Mouse (Mus musculus): ENCODE measurements at regions not wholly inside any gene's neighbourhood (a gene's known extent, or its start where the extent isn't known, plus 50 kb on each side); places are given as distances from the start of the nearest gene placed in this dataset.
A peak's percentile ranks its signal among the peaks of the same experiment; 100 is the strongest.

DNA sequence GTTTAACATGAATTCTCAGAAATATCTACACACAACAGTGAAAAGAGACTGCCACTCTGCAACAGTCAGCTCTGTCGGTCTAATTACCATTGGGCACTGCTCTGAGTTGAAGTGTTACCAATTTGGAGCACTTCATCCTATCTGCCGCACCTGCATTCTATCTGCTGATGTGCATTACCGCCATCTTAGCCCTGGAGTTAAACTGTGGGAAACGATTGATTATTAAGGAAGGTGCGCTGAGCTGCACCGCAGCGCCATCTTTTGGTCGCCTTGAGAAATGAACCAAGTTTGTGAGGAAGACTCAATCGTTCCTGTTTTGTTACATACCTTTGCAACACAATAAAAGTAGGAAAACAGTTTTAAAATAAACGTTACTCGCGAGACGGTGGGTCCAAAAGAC lies 110.5 kb downstream of the Rergl start:
- Histone ChIP-seq H3K4me1 (ENCODE audit: control insufficient read depth, insufficient read depth, low read length) (no peaks in the 10 kb centered on the region), H3K4me2 (ENCODE audit: low read depth, low read length) (no peak overlapping the region), H3K27me3 (replicated peaks; ENCODE audit: control insufficient read depth, insufficient read depth, low read length) (no peaks in the 10 kb centered on the region), H3K9ac (ENCODE audit: low read depth, low read length) (no peak overlapping the region), H3K4me3 (ENCODE audit: low read depth, low read length) (no peak overlapping the region), H3K36me3 (ENCODE audit: control insufficient read depth, insufficient read depth, low read length) (no peaks in the 10 kb centered on the region), H3K27ac (replicated peaks; ENCODE audit: low read depth, low read length) (no peak overlapping the region), H3K9me3 (ENCODE audit: control insufficient read depth, low read length) (no peaks in the 10 kb centered on the region)
- no peak for ATAC-seq (ENCODE audit: low read depth)
- DNase-seq (ENCODE audit: low spot score) = peak; percentile 35
- WGBS = 2% methylated on average over 13 of the region's 13 CpGs

DNA sequence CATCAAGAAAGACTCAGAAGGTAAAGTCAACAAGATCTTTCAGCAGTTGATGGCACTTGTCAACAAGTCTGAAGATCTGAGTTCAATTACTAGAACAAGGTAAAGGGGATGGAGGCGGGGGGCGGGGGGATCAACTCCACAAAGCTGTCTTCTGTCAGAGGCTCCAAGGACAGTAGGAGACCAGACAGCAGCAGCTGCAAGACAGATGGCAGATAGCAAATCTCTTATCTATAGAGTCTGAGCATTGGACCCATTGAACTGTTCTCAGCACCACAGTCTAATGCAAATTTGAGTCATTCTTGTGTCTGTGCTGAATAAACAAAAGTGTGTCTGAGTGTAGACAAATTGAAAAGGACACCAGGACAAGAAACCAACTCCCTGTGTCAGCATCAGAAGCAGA lies 150.8 kb downstream of the Rergl start:
- no peak for ATAC-seq (ENCODE audit: low read depth)
- Histone ChIP-seq H3K36me3 (ENCODE audit: control insufficient read depth, insufficient read depth, low read length) (no peaks in the 10 kb centered on the region), H3K4me3 (ENCODE audit: low read depth, low read length) (no peak overlapping the region), H3K27ac (replicated peaks; ENCODE audit: low read depth, low read length) (no peak overlapping the region), H3K9ac (ENCODE audit: low read depth, low read length) (no peak overlapping the region), H3K4me1 (ENCODE audit: control insufficient read depth, insufficient read depth, low read length) (no peaks in the 10 kb centered on the region), H3K9me3 (ENCODE audit: control insufficient read depth, low read length) (no peaks in the 10 kb centered on the region), H3K27me3 (replicated peaks; ENCODE audit: control insufficient read depth, insufficient read depth, low read length) (no peaks in the 10 kb centered on the region), H3K4me2 (ENCODE audit: low read depth, low read length) (no peak overlapping the region)
- no peak for DNase-seq (ENCODE audit: low spot score)
- WGBS = 95% methylated on average over 2 of the region's 2 CpGs

DNA sequence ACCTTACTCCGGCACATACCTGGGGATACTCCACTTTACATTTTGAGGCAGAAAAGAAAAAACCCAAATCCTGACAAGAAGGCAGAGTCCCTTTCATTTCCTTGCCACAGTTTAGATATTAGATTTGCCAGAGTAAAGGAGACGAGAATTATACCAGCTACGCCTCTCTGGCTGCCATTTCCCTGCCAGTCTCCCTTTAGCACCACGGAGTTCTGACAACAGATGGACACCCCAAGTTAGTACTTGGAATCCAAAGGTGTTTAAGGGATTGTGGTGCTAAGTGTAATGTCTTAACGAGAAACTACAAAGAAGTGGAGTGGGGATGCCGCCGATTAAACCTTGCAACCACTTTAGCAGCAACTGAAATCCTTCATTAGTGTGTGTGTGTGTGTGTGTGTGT lies 176.6 kb downstream of the Rergl start:
- H3K36me3 ChIP-seq (ENCODE audit: control insufficient read depth, insufficient read depth, low read length) = no peaks in the 10 kb centered on the region
- no peaks in the 10 kb centered on the region for H3K27me3 ChIP-seq (replicated peaks; ENCODE audit: control insufficient read depth, insufficient read depth, low read length)
- H3K4me3 ChIP-seq (ENCODE audit: low read depth, low read length) = no peak overlapping the region
- no peaks in the 10 kb centered on the region for H3K9me3 ChIP-seq (ENCODE audit: control insufficient read depth, low read length)
- no peak for DNase-seq (ENCODE audit: low spot score)
- ATAC-seq (ENCODE audit: low read depth) = no peak
- H3K9ac ChIP-seq (ENCODE audit: low read depth, low read length) = no peak overlapping the region
- WGBS = 88% methylated on average over 7 of the region's 7 CpGs
- H3K4me1 ChIP-seq (ENCODE audit: control insufficient read depth, insufficient read depth, low read length) = no peaks in the 10 kb centered on the region
- H3K4me2 ChIP-seq (ENCODE audit: low read depth, low read length) = no peak overlapping the region
- H3K27ac ChIP-seq (replicated peaks; ENCODE audit: low read depth, low read length) = no peak overlapping the region

DNA sequence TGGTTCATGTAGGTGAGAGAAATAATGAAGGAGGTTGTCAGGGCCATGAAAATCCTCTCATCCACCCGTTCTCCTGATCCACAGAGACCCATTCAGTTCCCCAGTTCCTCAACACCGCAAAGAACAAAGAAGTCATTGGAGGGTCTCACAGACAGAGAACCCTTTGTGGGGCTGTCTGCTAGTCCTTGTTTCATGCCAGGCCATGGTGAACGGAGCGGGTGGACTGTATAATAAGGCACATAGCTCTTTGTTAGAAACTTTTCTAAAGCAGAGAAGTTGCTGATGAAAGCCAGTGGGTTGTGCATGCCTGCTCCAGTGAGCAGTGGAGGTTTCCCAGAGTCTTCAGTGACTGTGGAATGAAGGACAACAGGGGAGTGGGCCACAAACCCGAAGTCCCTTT lies 194.1 kb downstream of the Rergl start:
- H3K4me3 ChIP-seq (ENCODE audit: low read depth, low read length) = no peak overlapping the region
- H3K9ac ChIP-seq (ENCODE audit: low read depth, low read length) = no peak overlapping the region
- H3K9me3 ChIP-seq (ENCODE audit: control insufficient read depth, low read length) = no peaks in the 10 kb centered on the region
- WGBS = 31% methylated on average over 5 of the region's 5 CpGs
- H3K4me2 ChIP-seq (ENCODE audit: low read depth, low read length) = no peak overlapping the region
- H3K27me3 ChIP-seq (replicated peaks; ENCODE audit: control insufficient read depth, insufficient read depth, low read length) = no peaks in the 10 kb centered on the region
- no peaks in the 10 kb centered on the region for H3K36me3 ChIP-seq (ENCODE audit: control insufficient read depth, insufficient read depth, low read length)
- no peak overlapping the region for H3K27ac ChIP-seq (replicated peaks; ENCODE audit: low read depth, low read length)
- DNase-seq (ENCODE audit: low spot score) (peak; percentile 21), ATAC-seq (ENCODE audit: low read depth) (no peak; the same call in 1 of the 2 replicates)
- no peaks in the 10 kb centered on the region for H3K4me1 ChIP-seq (ENCODE audit: control insufficient read depth, insufficient read depth, low read length)

DNA sequence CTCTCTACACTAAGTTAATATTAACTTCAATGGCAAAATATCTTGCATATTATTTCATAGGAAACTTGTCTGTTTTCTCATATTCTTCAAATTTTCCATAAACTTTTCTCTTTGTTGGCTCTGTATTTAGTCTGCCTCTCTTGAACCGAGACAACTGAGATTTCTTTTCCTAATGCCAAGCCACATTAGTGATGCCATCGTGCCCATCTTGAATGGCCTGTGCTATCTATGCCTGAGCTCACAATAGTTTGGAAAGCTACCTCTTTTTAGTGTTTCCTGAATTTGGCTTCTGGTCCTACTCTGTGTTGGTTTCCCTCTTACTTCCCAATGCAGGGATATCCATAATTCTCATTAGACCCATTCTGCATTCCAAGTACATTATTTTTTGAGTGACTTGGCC lies 197.5 kb downstream of the Rergl start:
- DNase-seq (ENCODE audit: low spot score) (no peak), ATAC-seq (ENCODE audit: low read depth) (no peak)
- Histone ChIP-seq H3K9ac (ENCODE audit: low read depth, low read length) (no peak overlapping the region), H3K36me3 (ENCODE audit: control insufficient read depth, insufficient read depth, low read length) (no peaks in the 10 kb centered on the region), H3K27me3 (replicated peaks; ENCODE audit: control insufficient read depth, insufficient read depth, low read length) (no peaks in the 10 kb centered on the region), H3K4me1 (ENCODE audit: control insufficient read depth, insufficient read depth, low read length) (no peaks in the 10 kb centered on the region), H3K4me3 (ENCODE audit: low read depth, low read length) (no peak overlapping the region), H3K9me3 (ENCODE audit: control insufficient read depth, low read length) (no peaks in the 10 kb centered on the region), H3K27ac (replicated peaks; ENCODE audit: low read depth, low read length) (no peak overlapping the region), H3K4me2 (ENCODE audit: low read depth, low read length) (no peak overlapping the region)
- 81% methylated on average over 2 of the region's 2 CpGs for WGBS

DNA sequence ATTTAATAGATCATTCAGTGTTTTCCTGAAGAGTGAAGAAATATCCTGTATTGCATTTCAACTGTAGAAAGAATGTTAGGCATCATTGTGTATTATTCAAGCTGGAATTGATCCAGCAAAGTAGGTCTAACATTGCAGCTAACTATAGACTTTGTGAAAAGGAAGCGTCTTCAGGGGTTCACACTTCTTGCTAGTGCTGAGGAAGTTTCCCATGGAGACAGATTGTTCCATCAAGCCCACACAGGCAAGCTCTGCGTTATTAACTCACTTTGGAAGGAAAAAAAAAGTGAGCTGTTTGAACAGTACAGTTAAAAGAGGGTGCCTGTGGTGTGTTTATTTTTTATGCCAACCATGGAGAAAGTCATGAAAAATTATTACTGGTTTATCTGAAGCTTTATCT lies 206.1 kb downstream of the Rergl start:
- Histone ChIP-seq H3K4me3 (ENCODE audit: low read depth, low read length) (no peak overlapping the region), H3K27ac (replicated peaks; ENCODE audit: low read depth, low read length) (no peak overlapping the region), H3K36me3 (ENCODE audit: control insufficient read depth, insufficient read depth, low read length) (no peaks in the 10 kb centered on the region), H3K4me2 (ENCODE audit: low read depth, low read length) (no peak overlapping the region), H3K9ac (ENCODE audit: low read depth, low read length) (no peak overlapping the region), H3K27me3 (replicated peaks; ENCODE audit: control insufficient read depth, insufficient read depth, low read length) (no peaks in the 10 kb centered on the region), H3K9me3 (ENCODE audit: control insufficient read depth, low read length) (no peaks in the 10 kb centered on the region), H3K4me1 (ENCODE audit: control insufficient read depth, insufficient read depth, low read length) (no peaks in the 10 kb centered on the region)
- DNase-seq (ENCODE audit: low spot score) (no peak), ATAC-seq (ENCODE audit: low read depth) (no peak)
- WGBS = 66% methylated on average over 2 of the region's 2 CpGs

DNA sequence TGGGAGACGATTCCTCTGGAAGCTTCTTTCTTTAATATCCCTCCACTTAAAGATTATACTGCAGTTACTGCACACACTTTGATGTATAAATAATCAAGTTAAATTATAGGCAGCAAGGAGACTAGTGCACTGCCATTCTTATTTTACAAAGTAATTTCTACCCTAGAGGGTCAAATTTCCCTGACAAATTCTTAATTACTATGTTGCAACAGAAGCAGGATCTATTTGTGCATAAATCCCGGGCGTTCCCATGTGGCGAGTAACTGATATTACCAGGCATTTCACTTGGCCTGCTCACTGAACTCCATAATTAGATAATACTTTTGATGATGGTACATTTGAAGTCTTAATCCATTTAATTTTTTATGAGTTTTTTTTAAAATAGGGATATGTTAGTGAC lies 222.7 kb downstream of the Rergl start:
- Histone ChIP-seq H3K27ac (replicated peaks; ENCODE audit: low read depth, low read length) (no peak overlapping the region), H3K9me3 (ENCODE audit: control insufficient read depth, low read length) (no peaks in the 10 kb centered on the region), H3K9ac (ENCODE audit: low read depth, low read length) (no peak overlapping the region), H3K36me3 (ENCODE audit: control insufficient read depth, insufficient read depth, low read length) (no peaks in the 10 kb centered on the region), H3K27me3 (replicated peaks; ENCODE audit: control insufficient read depth, insufficient read depth, low read length) (no peaks in the 10 kb centered on the region), H3K4me3 (ENCODE audit: low read depth, low read length) (no peak overlapping the region), H3K4me1 (ENCODE audit: control insufficient read depth, insufficient read depth, low read length) (no peaks in the 10 kb centered on the region), H3K4me2 (ENCODE audit: low read depth, low read length) (no peak overlapping the region)
- ATAC-seq (ENCODE audit: low read depth) = no peak
- WGBS = 56% methylated on average over 4 of the region's 4 CpGs
- peak; percentile 13 for DNase-seq (ENCODE audit: low spot score)

DNA sequence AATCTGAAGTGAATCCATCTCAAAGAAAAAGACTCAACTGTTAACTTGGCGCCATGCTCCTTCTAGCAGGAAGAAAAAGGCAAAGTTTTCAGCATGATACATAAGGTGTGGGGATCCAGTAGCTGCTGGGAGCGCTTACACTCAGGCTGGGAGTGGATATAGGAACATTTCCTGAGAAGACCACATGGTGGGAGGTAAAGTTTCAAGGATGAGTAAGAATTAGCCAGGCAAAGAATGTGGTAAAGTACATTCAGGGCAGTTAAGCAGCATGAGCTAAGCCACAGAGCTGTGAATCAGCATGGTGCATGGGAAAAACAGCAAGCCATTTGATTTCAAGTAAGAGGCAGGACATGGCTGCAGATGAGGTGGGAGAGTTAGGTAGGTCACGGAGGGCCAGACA lies 226.3 kb downstream of the Rergl start:
- H3K9me3 ChIP-seq (ENCODE audit: control insufficient read depth, low read length) = no peaks in the 10 kb centered on the region
- H3K4me2 ChIP-seq (ENCODE audit: low read depth, low read length) = no peak overlapping the region
- no peaks in the 10 kb centered on the region for H3K27me3 ChIP-seq (replicated peaks; ENCODE audit: control insufficient read depth, insufficient read depth, low read length)
- no peaks in the 10 kb centered on the region for H3K4me1 ChIP-seq (ENCODE audit: control insufficient read depth, insufficient read depth, low read length)
- no peak overlapping the region for H3K27ac ChIP-seq (replicated peaks; ENCODE audit: low read depth, low read length)
- no peak overlapping the region for H3K4me3 ChIP-seq (ENCODE audit: low read depth, low read length)
- H3K36me3 ChIP-seq (ENCODE audit: control insufficient read depth, insufficient read depth, low read length) = no peaks in the 10 kb centered on the region
- H3K9ac ChIP-seq (ENCODE audit: low read depth, low read length) = no peak overlapping the region
- DNase-seq (ENCODE audit: low spot score) (no peak), ATAC-seq (ENCODE audit: low read depth) (no peak)
- WGBS = 72% methylated on average over 3 of the region's 3 CpGs

DNA sequence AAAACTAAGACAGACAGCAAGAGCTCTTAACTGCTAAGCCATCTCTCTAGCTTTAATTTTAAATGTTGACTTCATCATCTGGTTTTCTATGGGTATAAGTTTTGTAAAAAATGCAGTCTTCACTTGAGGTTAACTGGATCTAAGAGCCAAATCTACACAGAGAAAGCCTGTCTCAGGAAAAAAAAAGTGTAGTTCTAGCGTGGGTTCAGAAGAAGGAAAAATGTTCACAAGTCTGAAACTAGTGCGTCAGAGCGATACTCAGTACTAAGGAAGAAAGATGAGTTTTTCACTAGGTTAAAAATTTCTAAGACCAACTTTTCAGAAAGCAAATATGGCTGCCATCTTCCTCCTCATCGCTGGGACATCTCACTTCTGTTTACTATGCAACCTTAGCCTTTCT lies 248.1 kb downstream of the Rergl start:
- Histone ChIP-seq H3K4me2 (ENCODE audit: low read depth, low read length) (no peak overlapping the region), H3K9me3 (ENCODE audit: control insufficient read depth, low read length) (no peaks in the 10 kb centered on the region), H3K4me3 (ENCODE audit: low read depth, low read length) (no peak overlapping the region), H3K4me1 (ENCODE audit: control insufficient read depth, insufficient read depth, low read length) (no peaks in the 10 kb centered on the region), H3K9ac (ENCODE audit: low read depth, low read length) (no peak overlapping the region), H3K27ac (replicated peaks; ENCODE audit: low read depth, low read length) (no peak overlapping the region), H3K36me3 (ENCODE audit: control insufficient read depth, insufficient read depth, low read length) (no peaks in the 10 kb centered on the region), H3K27me3 (replicated peaks; ENCODE audit: control insufficient read depth, insufficient read depth, low read length) (no peaks in the 10 kb centered on the region)
- DNase-seq (ENCODE audit: low spot score) = no peak
- no peak for ATAC-seq (ENCODE audit: low read depth)
- 95% methylated on average over 4 of the region's 4 CpGs for WGBS

Data from embryonic facial prominence, embryonic 14.5 days (tissue).